Mouse (Mus musculus) heart, embryonic 15.5 days (tissue): ENCODE data around the gene Loxl4. TPM values are rescaled to one million over a fixed set of nuclear protein-coding genes. Genes with fewer than 3 reads are reported as not detected.

Experiments used
- ATAC-seq: fragments of 200-750 bp; cut with Nextera tagmentation; replicated peaks from 2 replicates; pipeline ENCODE4 v1.8.0; 2017; ENCODE audit warnings: low read depth, moderate TSS enrichment; ENCODE audit not compliant: insufficient number of reproducible peaks, insufficient read depth, low FRiP score
- H3K27ac ChIP-seq: fragments of 300-500 bp; sonication (generic); 2 replicates; pipeline ENCODE4 v1.5.1; 2015; ENCODE audit warnings: mild to moderate bottlenecking, inconsistent platforms
- H3K27me3 ChIP-seq: fragments of 300-500 bp; sonication (generic); 2 replicates; pipeline ENCODE4 v1.6.1; 2015; ENCODE audit warnings: inconsistent platforms
- H3K36me3 ChIP-seq: fragments of 300-500 bp; sonication (generic); 2 replicates; pipeline ENCODE4 v1.6.1; 2015; ENCODE audit warnings: mild to moderate bottlenecking, inconsistent platforms
- H3K4me1 ChIP-seq: fragments of 300-500 bp; sonication (generic); replicated peaks from 2 replicates; pipeline ENCODE4 v1.6.1; 2015; ENCODE audit warnings: inconsistent platforms
- H3K4me2 ChIP-seq: fragments of 300-500 bp; sonication (generic); 2 replicates; pipeline ENCODE4 v1.6.1; 2015; ENCODE audit warnings: inconsistent platforms, mild to moderate bottlenecking, moderate library complexity
- H3K4me3 ChIP-seq: fragments of 300-500 bp; sonication (generic); 2 replicates; pipeline ENCODE4 v1.5.1; 2015; ENCODE audit warnings: mild to moderate bottlenecking, inconsistent platforms
- H3K9ac ChIP-seq: fragments of 300-500 bp; sonication (generic); 2 replicates; pipeline ENCODE4 v1.6.1; 2015; ENCODE audit warnings: mild to moderate bottlenecking, inconsistent platforms
- H3K9me3 ChIP-seq: fragments of 300-500 bp; sonication (generic); replicated peaks from 2 replicates; pipeline ENCODE4 v1.6.1; 2016; ENCODE audit warnings: inconsistent platforms
- WGBS: fragments of 180-500 bp; shearing (Covaris S2); methylation state at CpG from one replicate; pipeline ENCODE4 v1.1.7; 2015; ENCODE audit warnings: mixed read lengths; 5-methylcytosine and 5-hydroxymethylcytosine counted together
- polyA plus RNA-seq: library from polyadenylated mRNA; unstranded; fragments of >200 nt; fragmentation: Nextera tagmentation; extraction: Ambion mirVana; gene quantifications from 2 replicates; pipeline ENCODE4 v1.2.1, GENCODE M21; 2015

The Loxl4 gene
- 0.14 and 0.39 TPM in 2 replicates for polyA plus RNA-seq

- H3K27me3 ChIP-seq: peaks cover 33% of the 10 kb centered on the region
- ATAC-seq: peak; percentile 45; the same call in 1 of the 2 replicates
- peak within 1 kb of the TSS; percentile 90 for H3K4me2 ChIP-seq
- 1% methylated on average over 37 of the region's 37 CpGs for WGBS
- peak within 1 kb of the TSS; percentile 52 for H3K4me3 ChIP-seq
- H3K9me3 ChIP-seq: no peaks in the 10 kb centered on the region
- H3K36me3 ChIP-seq: no peaks in the 10 kb centered on the region
- H3K27ac ChIP-seq: no peak within 1 kb of the TSS
- peaks cover 18% of the 10 kb centered on the region for H3K4me1 ChIP-seq
- H3K9ac ChIP-seq: peak within 1 kb of the TSS; percentile 44; the same call in 1 of the 2 replicates
Measured at GRCm38 (mm10) chr19:42612654-42613053, at the start of gene Loxl4. Gene Loxl4 (minus strand): TSS chr19:42612813.

DNA sequence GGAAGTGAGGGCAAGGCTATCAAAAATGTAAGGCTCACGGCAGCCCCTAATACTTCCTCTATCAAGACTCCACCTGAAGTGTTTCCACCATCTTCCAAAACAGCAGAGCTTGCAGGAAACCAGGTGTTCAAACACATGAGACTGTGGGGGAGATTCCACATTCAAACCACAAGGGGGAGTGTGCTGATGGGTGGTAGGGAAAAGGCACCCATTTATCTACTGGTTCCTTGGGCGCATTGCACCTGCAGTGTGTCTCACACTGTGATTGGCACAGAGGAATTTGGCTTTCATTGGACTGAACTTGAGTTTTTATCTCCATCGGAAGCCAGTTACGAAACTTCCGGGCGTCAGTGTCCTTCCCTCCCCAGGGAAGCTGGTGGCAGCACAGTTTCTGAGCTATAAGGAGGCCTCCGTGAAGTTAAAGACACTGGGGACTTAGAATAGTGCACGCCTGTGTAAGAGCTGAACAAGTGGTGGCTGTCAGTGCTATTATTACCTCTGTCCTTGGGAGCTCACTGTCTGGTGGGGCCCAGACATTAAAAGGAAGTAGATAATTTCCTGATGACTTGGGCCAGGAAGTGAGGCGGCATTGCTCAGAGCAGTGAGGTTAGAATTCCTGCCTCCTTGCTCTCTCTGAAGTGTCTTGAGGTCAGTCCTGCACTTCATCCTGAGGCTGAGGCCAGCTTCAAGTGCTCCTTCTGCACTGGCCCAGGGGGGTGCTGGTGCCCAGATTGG, 49.0 kb upstream of the Loxl4 start:
- Histone ChIP-seq H3K4me2 (peak overlapping the region; percentile 22; the same call in 1 of the 2 replicates), H3K4me3 (no peak overlapping the region), H3K36me3 (no peaks in the 10 kb centered on the region), H3K9ac (no peak overlapping the region), H3K9me3 (no peaks in the 10 kb centered on the region), H3K27me3 (no peaks in the 10 kb centered on the region), H3K4me1 (peaks cover 18% of the 10 kb centered on the region), H3K27ac (peak overlapping the region; percentile 60)
- 32% methylated on average over 9 of the region's 9 CpGs for WGBS
- ATAC-seq: peak; percentile 78

DNA sequence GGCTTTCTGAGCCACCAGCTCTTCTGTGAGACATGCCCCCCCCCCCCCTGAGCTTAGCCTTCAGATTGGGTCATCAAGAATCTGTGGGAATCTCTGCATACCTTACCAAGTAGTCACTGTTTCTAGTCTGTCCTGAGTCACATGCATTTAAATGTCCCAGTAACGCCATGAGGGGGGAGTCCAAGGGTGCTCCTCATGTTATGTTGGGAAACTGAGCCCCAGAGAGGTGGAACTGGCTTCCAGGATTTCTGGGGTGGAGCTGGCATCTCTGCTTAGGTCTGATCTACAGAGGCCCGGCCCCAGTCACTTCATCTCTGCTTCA, 47.6 kb upstream of the Loxl4 start:
- Histone ChIP-seq H3K9ac (no peak overlapping the region), H3K27ac (no peak overlapping the region), H3K4me3 (no peak overlapping the region), H3K4me2 (no peak overlapping the region), H3K9me3 (no peaks in the 10 kb centered on the region), H3K27me3 (no peaks in the 10 kb centered on the region), H3K4me1 (peaks cover 18% of the 10 kb centered on the region), H3K36me3 (no peaks in the 10 kb centered on the region)
- WGBS: 87% methylated on average over 2 of the region's 2 CpGs
- ATAC-seq: no peak

- no peaks in the 10 kb centered on the region for H3K36me3 ChIP-seq
- WGBS: 60% methylated on average over 21 of the region's 21 CpGs
- H3K4me2 ChIP-seq: no peak overlapping the region
- H3K4me1 ChIP-seq: peaks cover 18% of the 10 kb centered on the region
- ATAC-seq: no peak
- H3K27me3 ChIP-seq: no peaks in the 10 kb centered on the region
- H3K9ac ChIP-seq: no peak overlapping the region
- no peak overlapping the region for H3K27ac ChIP-seq
- no peak overlapping the region for H3K4me3 ChIP-seq
- no peaks in the 10 kb centered on the region for H3K9me3 ChIP-seq
Measured at GRCm38 (mm10) chr19:42659354-42660243, 47.0 kb upstream of the Loxl4 start.

GRCm38 (mm10) chr19:42658435-42659135, 46.0 kb upstream of the Loxl4 start:
- WGBS: 76% methylated on average over 6 of the region's 6 CpGs
- Histone ChIP-seq H3K4me1 (peaks cover 18% of the 10 kb centered on the region), H3K9ac (no peak overlapping the region), H3K9me3 (no peaks in the 10 kb centered on the region), H3K27ac (no peak overlapping the region), H3K4me2 (no peak overlapping the region), H3K4me3 (no peak overlapping the region), H3K36me3 (no peaks in the 10 kb centered on the region), H3K27me3 (0 out of 2 replicates have a peak, but pooled peaks cover 6% of the 10 kb centered on the region)
- no peak for ATAC-seq

DNA sequence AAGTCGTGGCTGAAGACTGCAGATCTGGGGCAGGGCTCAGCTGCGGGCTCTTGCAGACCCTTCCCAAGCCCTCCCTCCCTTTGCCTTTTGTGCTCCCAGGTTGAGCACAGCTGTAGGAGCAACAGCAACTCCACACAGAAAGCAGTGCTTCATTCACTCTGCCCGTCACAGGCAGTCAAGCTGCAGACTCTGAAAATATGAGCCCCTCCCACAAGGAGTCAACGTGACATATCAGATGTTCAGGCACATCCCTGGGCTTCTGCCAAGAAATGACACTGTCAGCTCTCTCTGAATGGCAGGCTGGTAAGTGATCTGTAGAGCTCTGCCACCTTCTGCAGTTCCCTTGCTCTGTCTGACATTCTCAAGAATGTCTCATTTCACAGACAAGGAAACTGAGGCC, 45.2 kb upstream of the Loxl4 start:
- H3K36me3 ChIP-seq: no peaks in the 10 kb centered on the region
- H3K4me1 ChIP-seq: peaks cover 18% of the 10 kb centered on the region
- WGBS: 43% methylated on average over 4 of the region's 4 CpGs
- no peak overlapping the region for H3K4me2 ChIP-seq
- no peak for ATAC-seq
- H3K27me3 ChIP-seq: 0 out of 2 replicates have a peak, but pooled peaks cover 10% of the 10 kb centered on the region
- no peak overlapping the region for H3K9ac ChIP-seq
- no peak overlapping the region for H3K4me3 ChIP-seq
- no peaks in the 10 kb centered on the region for H3K9me3 ChIP-seq
- no peak overlapping the region for H3K27ac ChIP-seq

DNA sequence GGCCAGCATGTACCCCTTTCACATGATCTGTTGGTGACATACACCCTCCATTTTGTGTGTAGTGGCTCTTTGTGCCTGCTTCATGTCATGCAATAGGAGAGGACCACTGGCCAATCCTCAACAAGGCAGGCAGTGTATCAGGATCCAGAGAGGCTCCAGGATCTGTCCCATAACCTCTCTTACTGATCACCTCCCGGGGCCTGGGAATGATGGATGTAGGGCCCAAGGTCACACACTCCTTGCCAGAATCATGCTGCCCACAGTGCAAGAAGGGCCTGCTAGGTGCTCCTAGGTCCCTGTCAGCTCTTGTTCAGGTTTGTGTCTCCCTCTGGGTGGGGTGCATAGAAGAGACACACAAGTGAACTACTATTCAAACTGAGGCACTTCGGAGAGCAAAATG, 44.7 kb upstream of the Loxl4 start:
- Histone ChIP-seq H3K4me1 (peaks cover 17% of the 10 kb centered on the region), H3K9ac (no peak overlapping the region), H3K36me3 (no peaks in the 10 kb centered on the region), H3K27me3 (0 out of 2 replicates have a peak, but pooled peaks cover 10% of the 10 kb centered on the region), H3K4me2 (no peak overlapping the region), H3K4me3 (no peak overlapping the region), H3K9me3 (no peaks in the 10 kb centered on the region), H3K27ac (no peak overlapping the region)
- ATAC-seq: no peak
- WGBS: 72% methylated on average over 2 of the region's 2 CpGs

DNA sequence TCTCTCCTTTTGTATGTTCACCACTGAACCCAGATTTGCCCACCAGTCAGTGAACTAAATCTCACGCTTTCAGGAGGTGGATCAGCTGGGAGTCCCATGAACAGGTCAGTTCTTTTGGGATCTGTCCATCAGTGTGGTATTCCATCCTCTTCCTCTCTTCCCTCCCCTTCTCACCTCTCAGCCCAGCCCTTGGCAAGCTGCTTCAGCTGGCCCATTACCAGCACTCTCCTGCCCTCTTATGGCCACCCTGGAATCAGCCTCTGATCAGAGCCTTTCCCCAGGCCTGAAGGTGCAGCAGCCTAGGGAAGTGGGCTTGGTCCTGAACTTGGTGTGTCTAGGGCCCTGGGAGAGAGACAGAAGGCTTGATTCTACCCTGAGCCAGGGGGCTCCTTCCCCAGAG, 42.4 kb upstream of the Loxl4 start:
- Histone ChIP-seq H3K9ac (no peak overlapping the region), H3K4me1 (peaks cover 1% of the 10 kb centered on the region), H3K9me3 (no peaks in the 10 kb centered on the region), H3K27ac (no peak overlapping the region), H3K36me3 (no peaks in the 10 kb centered on the region), H3K27me3 (0 out of 2 replicates have a peak, but pooled peaks cover 13% of the 10 kb centered on the region), H3K4me3 (no peak overlapping the region), H3K4me2 (no peak overlapping the region)
- ATAC-seq: 0 out of 2 replicates have a peak, but pooled peaks have one; percentile 50
- WGBS: 21% methylated on average over 1 of the region's 1 CpGs

DNA sequence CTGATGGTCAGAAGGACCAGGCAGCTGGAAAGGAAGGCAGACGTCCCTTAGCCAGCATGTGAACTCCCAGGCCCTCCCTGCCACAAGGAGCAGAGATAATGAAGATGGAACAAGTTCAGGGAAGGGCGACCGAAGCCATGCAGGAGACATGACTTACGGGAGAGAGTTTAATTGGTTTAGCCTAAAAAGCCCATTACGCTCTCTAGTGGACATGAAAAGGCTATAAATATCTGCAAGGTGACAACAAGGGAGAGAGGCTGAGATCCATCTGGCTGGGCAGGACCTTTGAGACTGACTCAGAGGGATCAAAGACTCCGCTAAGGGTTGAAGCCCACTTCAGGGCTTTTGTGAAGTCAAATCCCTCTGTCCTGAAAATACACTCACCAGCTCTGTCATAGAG, 40.5 kb upstream of the Loxl4 start:
- no peaks in the 10 kb centered on the region for H3K9me3 ChIP-seq
- no peaks in the 10 kb centered on the region for H3K36me3 ChIP-seq
- H3K9ac ChIP-seq: no peak overlapping the region
- H3K27me3 ChIP-seq: 0 out of 2 replicates have a peak, but pooled peaks cover 13% of the 10 kb centered on the region
- H3K4me2 ChIP-seq: no peak overlapping the region
- no peaks in the 10 kb centered on the region for H3K4me1 ChIP-seq
- ATAC-seq: no peak
- H3K4me3 ChIP-seq: no peak overlapping the region
- no peak overlapping the region for H3K27ac ChIP-seq
- WGBS: 22% methylated on average over 6 of the region's 6 CpGs

- Histone ChIP-seq H3K27ac (no peak overlapping the region), H3K9ac (no peak overlapping the region), H3K36me3 (no peaks in the 10 kb centered on the region), H3K4me1 (no peaks in the 10 kb centered on the region), H3K27me3 (0 out of 2 replicates have a peak, but pooled peaks cover 13% of the 10 kb centered on the region), H3K4me3 (no peak overlapping the region), H3K9me3 (no peaks in the 10 kb centered on the region), H3K4me2 (no peak overlapping the region)
- ATAC-seq: no peak
- 73% methylated on average over 7 of the region's 7 CpGs for WGBS
Measured at GRCm38 (mm10) chr19:42652425-42652824, 39.8 kb upstream of the Loxl4 start.

DNA sequence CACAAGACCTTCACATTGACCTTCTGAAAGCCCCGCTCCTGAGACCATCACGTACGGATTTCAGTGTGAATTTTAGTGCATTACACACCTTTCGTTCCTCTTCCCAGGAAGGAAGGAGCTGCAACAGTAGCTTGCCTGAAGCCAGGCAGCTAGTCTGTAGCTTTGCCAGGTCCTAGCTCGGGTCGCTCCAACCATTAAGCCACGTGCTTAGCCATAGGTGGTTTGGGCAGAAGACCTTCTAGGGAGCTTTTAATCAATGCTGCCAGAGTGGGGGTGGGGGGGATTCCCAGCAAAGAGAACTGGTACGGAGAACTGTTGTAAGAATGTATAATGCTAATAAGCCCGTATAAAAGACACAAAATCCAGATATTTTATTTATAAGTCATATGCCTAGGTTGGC, 27.6 kb upstream of the Loxl4 start:
- 73% methylated on average over 9 of the region's 9 CpGs for WGBS
- no peak overlapping the region for H3K9ac ChIP-seq

More for the DNA sequence above, 27.6 kb upstream of the Loxl4 start:
- ATAC-seq: no peak
- Histone ChIP-seq H3K9me3 (no peaks in the 10 kb centered on the region), H3K4me1 (no peaks in the 10 kb centered on the region), H3K27me3 (0 out of 2 replicates have a peak, but pooled peaks cover 3% of the 10 kb centered on the region), H3K4me2 (no peak overlapping the region), H3K4me3 (no peak overlapping the region), H3K36me3 (no peaks in the 10 kb centered on the region), H3K27ac (no peak overlapping the region)
